Mouse (Mus musculus): ENCODE data around the gene Tmem160.

DNA sequence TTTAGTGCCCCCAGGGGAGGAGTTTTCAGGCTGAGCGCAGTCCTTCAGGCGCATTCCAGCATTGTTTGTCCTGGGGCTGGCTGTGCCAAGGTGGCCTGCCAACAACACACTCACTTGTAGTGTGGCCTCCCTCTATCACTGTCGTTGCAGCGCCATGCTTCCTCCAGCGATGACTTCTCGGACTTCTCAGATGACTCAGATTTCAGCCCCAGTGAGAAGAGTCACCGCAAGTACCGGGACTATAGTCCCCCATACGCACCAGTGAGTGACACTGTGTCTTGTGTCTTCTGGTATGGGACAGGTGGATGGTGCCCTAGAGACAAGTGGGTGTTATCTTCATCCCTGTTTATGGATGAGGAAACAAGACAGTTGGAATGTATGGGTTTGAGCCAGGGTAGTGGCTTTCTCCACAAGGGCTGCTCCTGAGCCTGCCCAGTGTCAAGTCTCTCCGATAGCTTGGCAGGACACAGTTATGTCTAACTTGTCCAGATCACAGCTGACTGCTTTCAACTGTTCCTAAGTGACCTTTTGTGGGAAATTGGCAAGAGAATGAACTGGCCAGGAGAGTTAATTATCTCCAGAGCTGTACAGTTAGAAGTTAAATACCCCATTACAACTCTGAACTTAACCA is 35.3 kb upstream of the Tmem160 start:
- no peak for TF ChIP-seq CTCF (IDR thresholded peaks at IDR 0.05; ENCODE audit: borderline replicate concordance, extremely low read depth, insufficient read depth, insufficient read length)
- no peak for TF ChIP-seq POLR2A (IDR thresholded peaks at IDR 0.05; ENCODE audit: borderline replicate concordance, extremely low read depth, insufficient read depth, insufficient read length, poor library complexity, severe bottlenecking)

All from brain, embryonic 14.5 days (tissue).